Mouse (Mus musculus): ENCODE results near the gene Bhmt2. TPM values are rescaled to one million over a fixed set of nuclear protein-coding genes. Genes with fewer than 3 reads are reported as not detected.

Gene Bhmt2
- polyA plus RNA-seq, 1 experiment from 2014 or later, result not detected

- no peak overlapping the region for H3K9ac ChIP-seq
- no peaks in the 10 kb centered on the region for H3K4me1 ChIP-seq (replicated peaks; ENCODE audit: control insufficient read depth, insufficient read depth, low read length)
- no peak overlapping the region for H3K27ac ChIP-seq
- no peak overlapping the region for H3K4me3 ChIP-seq (replicated peaks; ENCODE audit: low read length)
- DNase-seq (ENCODE audit: low spot score), result no peak
- WGBS, result 92% methylated on average over 4 of the region's 4 CpGs
- H3K4me2 ChIP-seq (replicated peaks), result no peak overlapping the region
- ATAC-seq (ENCODE audit: low FRiP score), result no peak
- H3K36me3 ChIP-seq (replicated peaks; ENCODE audit: control insufficient read depth, insufficient read depth), result no peaks in the 10 kb centered on the region
- H3K9me3 ChIP-seq (ENCODE audit: control insufficient read depth, low read length), result no peaks in the 10 kb centered on the region; the same call in 1 of the 2 replicates
- no peaks in the 10 kb centered on the region for H3K27me3 ChIP-seq (ENCODE audit: control insufficient read depth, insufficient read depth, low read length)
Observed at GRCm38 (mm10) chr13:93667586-93667985, 6.5 kb downstream of the Bhmt2 start.

DNA sequence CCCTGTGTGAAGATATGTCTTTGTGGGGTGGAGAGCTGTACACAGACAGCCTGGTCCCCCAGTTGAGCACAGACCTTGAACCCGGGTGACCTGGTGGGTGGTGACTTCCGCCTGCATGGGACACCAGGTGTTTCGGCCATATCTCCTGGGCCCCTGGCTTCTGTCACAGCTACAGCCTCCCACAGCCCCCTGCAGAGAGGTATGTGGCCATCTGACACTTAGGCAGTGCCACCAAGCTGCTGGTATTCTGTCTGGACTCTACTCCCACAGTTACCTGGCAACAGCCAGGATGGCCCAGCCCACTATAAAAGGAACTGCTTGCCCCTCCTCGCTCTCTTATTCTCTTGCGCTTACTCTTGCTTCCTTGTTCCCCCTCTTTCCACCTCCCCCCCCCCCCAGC lies 16.2 kb downstream of the Bhmt2 start:
- no peak overlapping the region for H3K4me3 ChIP-seq (replicated peaks; ENCODE audit: low read length)
- H3K9me3 ChIP-seq (ENCODE audit: control insufficient read depth, low read length), result no peaks in the 10 kb centered on the region
- 71% methylated on average over 5 of the region's 5 CpGs for WGBS
- H3K4me2 ChIP-seq (replicated peaks), result no peak overlapping the region
- H3K9ac ChIP-seq, result no peak overlapping the region
- no peak overlapping the region for H3K27ac ChIP-seq
- DNase-seq (ENCODE audit: low spot score) (no peak), ATAC-seq (ENCODE audit: low FRiP score) (no peak)
- H3K27me3 ChIP-seq (ENCODE audit: control insufficient read depth, insufficient read depth, low read length), result no peaks in the 10 kb centered on the region
- H3K36me3 ChIP-seq (replicated peaks; ENCODE audit: control insufficient read depth, insufficient read depth), result no peaks in the 10 kb centered on the region
- no peaks in the 10 kb centered on the region for H3K4me1 ChIP-seq (replicated peaks; ENCODE audit: control insufficient read depth, insufficient read depth, low read length)

- Histone ChIP-seq H3K36me3 (replicated peaks; ENCODE audit: control insufficient read depth, insufficient read depth) (no peaks in the 10 kb centered on the region), H3K4me1 (replicated peaks; ENCODE audit: control insufficient read depth, insufficient read depth, low read length) (no peaks in the 10 kb centered on the region), H3K4me2 (replicated peaks) (no peak overlapping the region), H3K9me3 (ENCODE audit: control insufficient read depth, low read length) (no peaks in the 10 kb centered on the region), H3K27ac (no peak overlapping the region), H3K4me3 (replicated peaks; ENCODE audit: low read length) (no peak overlapping the region), H3K27me3 (ENCODE audit: control insufficient read depth, insufficient read depth, low read length) (no peaks in the 10 kb centered on the region), H3K9ac (no peak overlapping the region)
- ATAC-seq (ENCODE audit: low FRiP score), result no peak
- no peak for DNase-seq (ENCODE audit: low spot score)
- 93% methylated on average over 6 of the region's 6 CpGs for WGBS
Observed at GRCm38 (mm10) chr13:93653382-93653781, 20.7 kb downstream of the Bhmt2 start.

- no peak overlapping the region for H3K27ac ChIP-seq
- no peaks in the 10 kb centered on the region for H3K9me3 ChIP-seq (ENCODE audit: control insufficient read depth, low read length)
- no peaks in the 10 kb centered on the region for H3K27me3 ChIP-seq (ENCODE audit: control insufficient read depth, insufficient read depth, low read length)
- no peak overlapping the region for H3K4me2 ChIP-seq (replicated peaks)
- H3K4me3 ChIP-seq (replicated peaks; ENCODE audit: low read length), result no peak overlapping the region
- ATAC-seq (ENCODE audit: low FRiP score), result no peak
- no peak overlapping the region for H3K9ac ChIP-seq
- no peaks in the 10 kb centered on the region for H3K36me3 ChIP-seq (replicated peaks; ENCODE audit: control insufficient read depth, insufficient read depth)
- no peak for DNase-seq (ENCODE audit: low spot score)
- H3K4me1 ChIP-seq (replicated peaks; ENCODE audit: control insufficient read depth, insufficient read depth, low read length), result no peaks in the 10 kb centered on the region
- 86% methylated on average over 7 of the region's 7 CpGs for WGBS
Observed at GRCm38 (mm10) chr13:93648387-93649130, 25.5 kb downstream of the Bhmt2 start.

- ATAC-seq (ENCODE audit: low FRiP score) (no peak), DNase-seq (ENCODE audit: low spot score) (no peak)
- Histone ChIP-seq H3K27ac (no peak overlapping the region), H3K4me1 (replicated peaks; ENCODE audit: control insufficient read depth, insufficient read depth, low read length) (no peaks in the 10 kb centered on the region), H3K36me3 (replicated peaks; ENCODE audit: control insufficient read depth, insufficient read depth) (no peaks in the 10 kb centered on the region), H3K4me3 (replicated peaks; ENCODE audit: low read length) (no peak overlapping the region), H3K4me2 (replicated peaks) (no peak overlapping the region), H3K27me3 (ENCODE audit: control insufficient read depth, insufficient read depth, low read length) (no peaks in the 10 kb centered on the region), H3K9me3 (ENCODE audit: control insufficient read depth, low read length) (no peaks in the 10 kb centered on the region), H3K9ac (no peak overlapping the region)
- WGBS, result 77% methylated on average over 4 of the region's 4 CpGs
Observed at GRCm38 (mm10) chr13:93639636-93640035, 34.5 kb downstream of the Bhmt2 start.

DNA sequence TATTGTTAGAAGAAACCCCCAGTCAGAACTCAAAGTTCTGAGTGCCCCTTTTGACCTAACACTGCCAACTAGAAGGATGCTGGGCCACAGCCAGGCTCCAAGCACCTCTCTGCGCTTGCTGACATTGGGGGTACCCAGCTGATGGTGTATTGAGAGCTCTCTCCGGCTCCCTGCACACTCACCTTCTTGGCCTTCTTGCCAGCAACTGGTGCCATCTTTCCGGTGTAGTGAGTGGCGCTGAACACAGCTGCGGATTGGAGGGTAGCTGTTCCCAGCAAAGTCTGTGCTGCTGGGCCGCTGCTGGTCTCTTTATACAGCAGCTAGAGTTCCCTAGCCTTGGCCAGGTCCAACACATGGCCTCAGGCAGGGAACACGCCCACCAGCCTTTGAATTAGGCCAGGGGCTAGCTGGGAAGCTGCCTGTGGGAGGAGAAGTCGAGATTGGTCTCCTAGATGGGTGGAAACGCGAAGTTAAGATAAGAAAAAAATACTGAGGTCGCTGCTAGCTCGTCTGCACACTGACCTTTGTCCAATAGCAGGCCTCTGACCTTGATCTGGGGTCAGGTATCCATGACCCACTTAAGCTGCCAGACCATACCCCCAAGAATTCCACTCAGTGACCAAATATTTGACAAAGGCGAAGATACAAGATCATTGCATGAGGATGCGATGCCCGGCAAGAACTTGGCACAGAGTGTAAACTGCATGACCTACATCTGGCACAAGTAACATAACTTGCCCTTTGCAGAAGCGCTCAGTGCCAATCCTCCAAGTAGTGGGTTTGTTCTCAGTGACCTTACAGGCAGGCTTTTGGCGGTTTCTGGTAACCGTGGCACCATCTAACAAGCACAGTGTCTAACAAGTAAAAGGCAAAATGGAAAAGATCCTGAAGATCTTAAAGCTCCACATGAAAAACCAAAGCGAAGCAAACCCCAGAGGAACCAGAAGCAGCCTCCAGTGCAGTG lies 36.5 kb downstream of the Bhmt2 start, which contains the start of gene Bhmt:
Gene Bhmt (minus strand): TSS at position 680 of the 964 bp plus-strand sequence.
- no peaks in the 10 kb centered on the region for H3K36me3 ChIP-seq (replicated peaks; ENCODE audit: control insufficient read depth, insufficient read depth)
- no peaks in the 10 kb centered on the region for H3K4me1 ChIP-seq (replicated peaks; ENCODE audit: control insufficient read depth, insufficient read depth, low read length)
- no peak within 1 kb of the TSS for H3K27ac ChIP-seq
- DNase-seq (ENCODE audit: low spot score) (no peak), ATAC-seq (ENCODE audit: low FRiP score) (no peak)
- H3K27me3 ChIP-seq (ENCODE audit: control insufficient read depth, insufficient read depth, low read length), result no peaks in the 10 kb centered on the region
- no peak within 1 kb of the TSS for H3K4me3 ChIP-seq (replicated peaks; ENCODE audit: low read length)
- no peak within 1 kb of the TSS for H3K4me2 ChIP-seq (replicated peaks)
- H3K9me3 ChIP-seq (ENCODE audit: control insufficient read depth, low read length), result no peaks in the 10 kb centered on the region
- 81% methylated on average over 19 of the region's 19 CpGs for WGBS
- no peak within 1 kb of the TSS for H3K9ac ChIP-seq

GRCm38 (mm10) chr13:93636561-93636960 lies 37.5 kb downstream of the Bhmt2 start:
- Histone ChIP-seq H3K4me1 (replicated peaks; ENCODE audit: control insufficient read depth, insufficient read depth, low read length) (no peaks in the 10 kb centered on the region), H3K27ac (no peak overlapping the region), H3K4me2 (replicated peaks) (no peak overlapping the region), H3K9ac (no peak overlapping the region), H3K27me3 (ENCODE audit: control insufficient read depth, insufficient read depth, low read length) (no peaks in the 10 kb centered on the region), H3K9me3 (ENCODE audit: control insufficient read depth, low read length) (no peaks in the 10 kb centered on the region), H3K4me3 (replicated peaks; ENCODE audit: low read length) (no peak overlapping the region), H3K36me3 (replicated peaks; ENCODE audit: control insufficient read depth, insufficient read depth) (no peaks in the 10 kb centered on the region)
- ATAC-seq (ENCODE audit: low FRiP score) (no peak), DNase-seq (ENCODE audit: low spot score) (no peak)
- 77% methylated on average over 1 of the region's 1 CpGs for WGBS

DNA sequence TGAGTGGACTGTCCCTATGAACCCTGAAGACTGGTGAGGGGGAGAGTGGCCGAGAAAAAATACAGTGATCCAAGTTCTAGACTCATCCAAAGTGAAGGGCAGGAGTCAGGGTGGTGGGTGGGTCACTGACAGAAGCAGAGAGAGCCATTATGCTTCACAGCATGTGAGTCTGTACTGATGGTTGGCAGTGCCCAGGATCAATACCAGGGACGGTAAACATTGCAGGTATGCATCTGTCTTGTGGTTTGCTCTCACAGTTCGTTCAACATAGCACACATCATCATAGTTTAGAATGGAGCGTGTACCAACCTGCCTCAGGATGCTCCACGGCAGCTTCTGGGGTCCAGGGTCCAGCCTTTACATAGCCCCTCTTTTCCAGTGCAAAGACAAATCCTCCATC lies 41.2 kb downstream of the Bhmt2 start:
- H3K9ac ChIP-seq, result no peak overlapping the region
- 92% methylated on average over 5 of the region's 5 CpGs for WGBS
- H3K36me3 ChIP-seq (replicated peaks; ENCODE audit: control insufficient read depth, insufficient read depth), result no peaks in the 10 kb centered on the region
- H3K4me2 ChIP-seq (replicated peaks), result no peak overlapping the region
- H3K9me3 ChIP-seq (ENCODE audit: control insufficient read depth, low read length), result no peaks in the 10 kb centered on the region
- no peak overlapping the region for H3K27ac ChIP-seq
- no peaks in the 10 kb centered on the region for H3K4me1 ChIP-seq (replicated peaks; ENCODE audit: control insufficient read depth, insufficient read depth, low read length)
- H3K4me3 ChIP-seq (replicated peaks; ENCODE audit: low read length), result no peak overlapping the region
- ATAC-seq (ENCODE audit: low FRiP score) (no peak), DNase-seq (ENCODE audit: low spot score) (no peak)
- H3K27me3 ChIP-seq (ENCODE audit: control insufficient read depth, insufficient read depth, low read length), result no peaks in the 10 kb centered on the region

GRCm38 (mm10) chr13:93630941-93631705 lies 43.0 kb downstream of the Bhmt2 start:
- Histone ChIP-seq H3K4me1 (replicated peaks; ENCODE audit: control insufficient read depth, insufficient read depth, low read length) (no peaks in the 10 kb centered on the region), H3K36me3 (replicated peaks; ENCODE audit: control insufficient read depth, insufficient read depth) (no peaks in the 10 kb centered on the region), H3K27ac (no peak overlapping the region), H3K4me3 (replicated peaks; ENCODE audit: low read length) (no peak overlapping the region), H3K4me2 (replicated peaks) (no peak overlapping the region), H3K9ac (no peak overlapping the region), H3K9me3 (ENCODE audit: control insufficient read depth, low read length) (no peaks in the 10 kb centered on the region), H3K27me3 (ENCODE audit: control insufficient read depth, insufficient read depth, low read length) (no peaks in the 10 kb centered on the region)
- 86% methylated on average over 10 of the region's 10 CpGs for WGBS
- ATAC-seq (ENCODE audit: low FRiP score) (no peak), DNase-seq (ENCODE audit: low spot score) (no peak)

All from hindbrain, embryonic 14.5 days (tissue).